Mouse (Mus musculus): Measurements from ENCODE around the gene Hps1.

- TF ChIP-seq CTCF (IDR thresholded peaks at IDR 0.05; ENCODE audit: control insufficient read depth, insufficient read depth, insufficient read length) (peak; percentile 16), MYOD1 (IDR thresholded peaks at IDR 0.05; ENCODE audit: control insufficient read depth, insufficient read length, low read depth) (no peak), MYOG (IDR thresholded peaks at IDR 0.05; ENCODE audit: control insufficient read depth, extremely low read depth, insufficient read length) (no peak), MAX (IDR thresholded peaks at IDR 0.05) (no peak), USF1 (IDR thresholded peaks at IDR 0.05; ENCODE audit: low read depth) (peak; percentile 93), CEBPB (IDR thresholded peaks at IDR 0.05; ENCODE audit: low read depth) (no peak), FOSL1 (IDR thresholded peaks at IDR 0.05; ENCODE audit: insufficient read depth, low read length, poor library complexity, severe bottlenecking) (no peak)
Observed at GRCm38 (mm10) chr19:42779531-42780155, at the start of gene Hps1.

All from C2C12 (cell line).